Mouse (Mus musculus): ENCODE results near the gene Rhod. TPM values are rescaled to one million over a fixed set of nuclear protein-coding genes. Genes with fewer than 3 reads are reported as not detected.

Rhod gene
- polyA plus RNA-seq, 1 experiment: 168 TPM

DNA sequence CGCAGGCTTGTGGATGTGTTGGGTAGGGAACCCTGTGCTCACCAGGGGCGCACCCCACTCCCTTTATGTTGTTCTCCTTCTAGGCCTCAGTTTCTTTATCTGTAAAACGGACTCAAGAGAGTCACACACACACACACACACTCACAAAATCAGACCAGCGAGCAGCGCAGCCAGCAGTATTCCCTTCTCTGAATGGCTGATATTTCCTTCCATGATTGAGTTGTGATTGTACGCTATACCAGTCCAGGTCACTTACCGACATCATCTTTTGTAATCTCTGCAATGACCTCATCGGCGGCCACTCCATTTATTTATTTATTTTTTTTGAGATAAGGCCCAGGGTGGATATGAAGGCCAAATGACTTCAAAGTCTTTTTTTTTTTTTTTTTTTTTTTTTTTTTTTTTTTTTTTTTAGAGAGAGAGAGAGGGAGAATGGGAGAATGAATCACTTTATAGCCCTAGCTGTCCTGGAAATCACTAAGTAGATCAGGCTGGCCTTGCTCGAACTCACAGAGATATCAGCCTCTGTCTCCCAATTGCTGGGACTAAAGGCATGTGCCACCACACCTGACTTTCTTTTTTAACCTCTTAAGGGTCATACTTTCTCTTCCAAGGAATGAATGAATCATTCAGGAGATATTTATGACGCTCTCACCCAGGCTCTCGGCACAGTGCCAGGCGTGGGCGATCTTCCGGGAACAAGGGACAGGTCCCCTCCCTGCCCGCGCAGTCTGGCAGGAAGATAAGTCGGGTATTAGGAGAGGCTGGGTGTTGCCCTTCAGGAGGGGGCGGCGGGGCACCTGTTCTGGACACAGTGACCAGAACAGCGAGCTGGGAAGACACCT is 38.3 kb upstream of the Rhod start, which contains the start of gene Syt12:
TSS of gene Syt12 (minus strand) at position 103 of the 845 bp plus-strand sequence.
- WGBS: 7% methylated on average over 21 of the region's 21 CpGs
- peak within 1 kb of the TSS; percentile 71 for H3K4me3 ChIP-seq (ENCODE audit: low read depth, low read length)

GRCm38 (mm10) chr19:4476601-4477257 is 37.5 kb upstream of the Rhod start:
- Histone ChIP-seq H3K4me1 (ENCODE audit: control insufficient read depth, insufficient read depth, insufficient read length, low read length) (peaks cover 8% of the 10 kb centered on the region), H3K27ac (ENCODE audit: insufficient read depth, low read depth, low read length) (peak overlapping the region; percentile 78), H3K27me3 (ENCODE audit: control insufficient read depth, insufficient read depth, low read length) (no peaks in the 10 kb centered on the region), H3K4me3 (ENCODE audit: low read depth, low read length) (peak overlapping the region; percentile 71), H3K36me3 (ENCODE audit: control insufficient read depth, insufficient read depth, low read length) (no peaks in the 10 kb centered on the region)
- under 1% methylated on average over 70 of the region's 70 CpGs for WGBS
- TF ChIP-seq CTCF (IDR thresholded peaks at IDR 0.05; ENCODE audit: extremely low read depth, insufficient read length, insufficient replicate concordance, low read depth, low read length) (no peak), POLR2A (IDR thresholded peaks at IDR 0.05; ENCODE audit: low read depth, low read length) (no peak)

More for the DNA sequence above, 38.3 kb upstream of the Rhod start, which contains the start of gene Syt12:
- no peaks in the 10 kb centered on the region for H3K36me3 ChIP-seq (ENCODE audit: control insufficient read depth, insufficient read depth, low read length)
- TF ChIP-seq CTCF (IDR thresholded peaks at IDR 0.05; ENCODE audit: extremely low read depth, insufficient read length, insufficient replicate concordance, low read depth, low read length) (no peak), POLR2A (IDR thresholded peaks at IDR 0.05; ENCODE audit: low read depth, low read length) (peak; percentile 23; the same call in 1 of the 2 replicates)
- H3K4me1 ChIP-seq (ENCODE audit: control insufficient read depth, insufficient read depth, insufficient read length, low read length): peaks cover 8% of the 10 kb centered on the region
- peak within 1 kb of the TSS; percentile 80 for H3K27ac ChIP-seq (ENCODE audit: insufficient read depth, low read depth, low read length)
- H3K27me3 ChIP-seq (ENCODE audit: control insufficient read depth, insufficient read depth, low read length): no peaks in the 10 kb centered on the region

GRCm38 (mm10) chr19:4475224-4475925 is 36.1 kb upstream of the Rhod start:
- Histone ChIP-seq H3K4me3 (ENCODE audit: low read depth, low read length) (no peak overlapping the region), H3K4me1 (ENCODE audit: control insufficient read depth, insufficient read depth, insufficient read length, low read length) (peaks cover 8% of the 10 kb centered on the region), H3K27ac (ENCODE audit: insufficient read depth, low read depth, low read length) (no peak overlapping the region), H3K36me3 (ENCODE audit: control insufficient read depth, insufficient read depth, low read length) (no peaks in the 10 kb centered on the region), H3K27me3 (ENCODE audit: control insufficient read depth, insufficient read depth, low read length) (no peaks in the 10 kb centered on the region)
- WGBS: 85% methylated on average over 11 of the region's 11 CpGs
- TF ChIP-seq POLR2A (IDR thresholded peaks at IDR 0.05; ENCODE audit: low read depth, low read length): no peak
- no peak for TF ChIP-seq CTCF (IDR thresholded peaks at IDR 0.05; ENCODE audit: extremely low read depth, insufficient read length, insufficient replicate concordance, low read depth, low read length)

GRCm38 (mm10) chr19:4474739-4475138 is 35.5 kb upstream of the Rhod start:
- Histone ChIP-seq H3K27ac (ENCODE audit: insufficient read depth, low read depth, low read length) (no peak overlapping the region), H3K27me3 (ENCODE audit: control insufficient read depth, insufficient read depth, low read length) (no peaks in the 10 kb centered on the region), H3K36me3 (ENCODE audit: control insufficient read depth, insufficient read depth, low read length) (no peaks in the 10 kb centered on the region), H3K4me1 (ENCODE audit: control insufficient read depth, insufficient read depth, insufficient read length, low read length) (peaks cover 8% of the 10 kb centered on the region), H3K4me3 (ENCODE audit: low read depth, low read length) (no peak overlapping the region)
- TF ChIP-seq CTCF (IDR thresholded peaks at IDR 0.05; ENCODE audit: extremely low read depth, insufficient read length, insufficient replicate concordance, low read depth, low read length) (no peak), POLR2A (IDR thresholded peaks at IDR 0.05; ENCODE audit: low read depth, low read length) (no peak)
- 81% methylated on average over 3 of the region's 3 CpGs for WGBS

- Histone ChIP-seq H3K36me3 (ENCODE audit: control insufficient read depth, insufficient read depth, low read length) (no peaks in the 10 kb centered on the region), H3K4me1 (ENCODE audit: control insufficient read depth, insufficient read depth, insufficient read length, low read length) (peaks cover 5% of the 10 kb centered on the region; the same call in 1 of the 2 replicates), H3K27ac (ENCODE audit: insufficient read depth, low read depth, low read length) (no peak overlapping the region), H3K27me3 (ENCODE audit: control insufficient read depth, insufficient read depth, low read length) (no peaks in the 10 kb centered on the region), H3K4me3 (ENCODE audit: low read depth, low read length) (no peak overlapping the region)
- WGBS: 88% methylated on average over 5 of the region's 5 CpGs
- TF ChIP-seq CTCF (IDR thresholded peaks at IDR 0.05; ENCODE audit: extremely low read depth, insufficient read length, insufficient replicate concordance, low read depth, low read length) (no peak), POLR2A (IDR thresholded peaks at IDR 0.05; ENCODE audit: low read depth, low read length) (no peak)
Observed at GRCm38 (mm10) chr19:4473549-4473948, 34.3 kb upstream of the Rhod start.

DNA sequence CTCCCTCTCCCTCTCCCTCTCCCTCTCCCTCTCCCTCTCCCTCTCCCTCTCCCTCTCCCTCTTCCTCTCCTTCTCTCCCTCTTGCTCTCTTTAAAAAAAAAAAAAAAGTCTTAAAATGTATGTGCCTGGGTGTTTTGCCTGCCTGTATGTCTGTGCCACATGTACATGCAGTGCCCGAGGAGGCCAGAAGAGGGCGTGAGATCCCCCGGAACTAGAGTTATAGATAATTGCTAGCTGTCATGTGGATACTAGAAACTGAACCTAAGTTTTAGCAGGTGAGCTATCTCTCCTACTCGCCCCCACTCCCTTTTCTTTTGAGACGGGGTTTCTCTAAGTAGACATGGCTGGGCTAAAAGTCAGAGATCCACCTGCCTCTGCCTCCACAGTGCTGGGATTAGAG is 29.1 kb upstream of the Rhod start:
- TF ChIP-seq POLR2A (IDR thresholded peaks at IDR 0.05; ENCODE audit: low read depth, low read length) (no peak), CTCF (IDR thresholded peaks at IDR 0.05; ENCODE audit: extremely low read depth, insufficient read length, insufficient replicate concordance, low read depth, low read length) (peak; percentile 56; the same call in 1 of the 2 replicates)
- no peak overlapping the region for H3K4me3 ChIP-seq (ENCODE audit: low read depth, low read length)
- H3K4me1 ChIP-seq (ENCODE audit: control insufficient read depth, insufficient read depth, insufficient read length, low read length): no peaks in the 10 kb centered on the region
- H3K36me3 ChIP-seq (ENCODE audit: control insufficient read depth, insufficient read depth, low read length): no peaks in the 10 kb centered on the region
- H3K27me3 ChIP-seq (ENCODE audit: control insufficient read depth, insufficient read depth, low read length): no peaks in the 10 kb centered on the region
- WGBS: 25% methylated on average over 5 of the region's 5 CpGs
- no peak overlapping the region for H3K27ac ChIP-seq (ENCODE audit: insufficient read depth, low read depth, low read length)
